Mouse (Mus musculus) left cerebral cortex, postnatal 14 days (tissue): ENCODE results near the gene Lrrc74a. TPM values are rescaled to one million over a fixed set of nuclear protein-coding genes. Genes with fewer than 3 reads are reported as not detected.

Source experiments
- total RNA-seq, 2 experiments: library from RNA; stranded (reverse); gene quantifications; 2 replicates each; pipeline ENCODE4 v1.2.3; 2021

Gene Lrrc74a
- total RNA-seq, 2 experiments from 2014 or later, result not detected

Other genes with a start within 250 kb of the Lrrc74a start
- gene Vash1, start 55.7 kb upstream of the Lrrc74a start, total RNA-seq, result 10 to 100 TPM; 67.5 to 70.2 TPM
- gene Angel1, start 7.9 kb upstream of the Lrrc74a start, total RNA-seq, result 1 to 10 TPM; 8.3 to 8.8 TPM
- gene Irf2bpl, start 150.4 kb downstream of the Lrrc74a start, total RNA-seq, result 10 to 100 TPM; 74.0 to 78.2 TPM
- 10 to 100 TPM; 71.2 to 72.2 TPM for gene Cipc, start 212.7 kb downstream of the Lrrc74a start, total RNA-seq